Mouse (Mus musculus) stomach, embryonic 14.5 days (tissue): ENCODE data around the gene Msmb. TPM values are rescaled to one million over a fixed set of nuclear protein-coding genes. Genes with fewer than 3 reads are reported as not detected.

Source experiments
- ATAC-seq: fragments of 200-750 bp; cut with Nextera tagmentation; 2 replicates; pipeline ENCODE4 v1.8.0; 2017; ENCODE audit warnings: low read depth, moderate TSS enrichment; ENCODE audit not compliant: insufficient number of reproducible peaks, insufficient read depth, low FRiP score
- H3K27ac ChIP-seq: fragments of 300-500 bp; sonication (generic); 2 replicates; pipeline ENCODE4 v1.5.1; 2014; ENCODE audit warnings: mild to moderate bottlenecking, low read length, moderate library complexity, mixed read lengths
- H3K27me3 ChIP-seq: fragments of 300-500 bp; sonication (generic); 2 replicates; pipeline ENCODE4 v1.6.1; 2014; ENCODE audit warnings: low read length, control low read depth, mixed read lengths; ENCODE audit not compliant: control insufficient read depth, insufficient read depth
- H3K36me3 ChIP-seq: fragments of 300-500 bp; sonication (generic); 2 replicates; pipeline ENCODE4 v1.6.1; 2014; ENCODE audit warnings: mild to moderate bottlenecking, control low read depth, low read length, moderate library complexity, mixed read lengths; ENCODE audit not compliant: control insufficient read depth, insufficient read depth
- H3K4me1 ChIP-seq: fragments of 300-500 bp; sonication (generic); 2 replicates; pipeline ENCODE4 v1.6.1; 2014; ENCODE audit warnings: low read length, control low read depth, mixed read lengths; ENCODE audit not compliant: control insufficient read depth, insufficient read depth
- H3K4me2 ChIP-seq: fragments of 300-500 bp; sonication (generic); replicated peaks from 2 replicates; pipeline ENCODE4 v1.6.1; 2014; ENCODE audit warnings: low read depth, low read length, control low read depth
- H3K4me3 ChIP-seq: fragments of 300-500 bp; sonication (generic); 2 replicates; pipeline ENCODE4 v1.5.1; 2014; ENCODE audit warnings: low read depth, low read length, control low read depth
- H3K9ac ChIP-seq: fragments of 300-500 bp; sonication (generic); replicated peaks from 2 replicates; pipeline ENCODE4 v1.6.1; 2014; ENCODE audit warnings: low read depth, mild to moderate bottlenecking, control low read depth, low read length, moderate library complexity, mixed read lengths
- H3K9me3 ChIP-seq: fragments of 300-500 bp; sonication (generic); 2 replicates; pipeline ENCODE4 v1.6.1; 2016; ENCODE audit warnings: low read depth, low read length, control low read depth; ENCODE audit not compliant: control insufficient read depth
- WGBS: fragments of 180-500 bp; shearing (Covaris S2); extraction: QIAGEN DNeasy Blood & Tissue Kit; methylation state at CpG from one replicate; pipeline ENCODE4 v1.1.7; 2014; 5-methylcytosine and 5-hydroxymethylcytosine counted together
- polyA plus RNA-seq: library from polyadenylated mRNA; unstranded; fragments of >200 nt; fragmentation: Nextera tagmentation; extraction: Ambion mirVana; gene quantifications from 2 replicates; pipeline ENCODE4 v1.2.1, GENCODE M21; 2014

The Msmb gene
- polyA plus RNA-seq, 1 experiment from 2014 or later = not detected

- no peaks in the 10 kb centered on the region for H3K27me3 ChIP-seq
- no peak for ATAC-seq
- H3K4me1 ChIP-seq = peaks cover 16% of the 10 kb centered on the region
- H3K36me3 ChIP-seq = no peaks in the 10 kb centered on the region
- WGBS = 89% methylated on average over 11 of the region's 11 CpGs
- H3K9ac ChIP-seq = no peak overlapping the region
- H3K4me3 ChIP-seq = no peak overlapping the region
- H3K4me2 ChIP-seq = no peak overlapping the region
- H3K9me3 ChIP-seq = no peaks in the 10 kb centered on the region
- H3K27ac ChIP-seq = no peak overlapping the region
Observed at GRCm38 (mm10) chr14:32163203-32163888, 21.5 kb downstream of the Msmb start.

- Histone ChIP-seq H3K4me2 (peak overlapping the region; percentile 97), H3K4me1 (peaks cover 16% of the 10 kb centered on the region), H3K4me3 (0 out of 2 replicates have a peak overlapping the region, but pooled peaks have one; percentile 42), H3K36me3 (no peaks in the 10 kb centered on the region), H3K9ac (no peak overlapping the region), H3K27ac (no peak overlapping the region; the same call in 1 of the 2 replicates), H3K9me3 (no peaks in the 10 kb centered on the region), H3K27me3 (no peaks in the 10 kb centered on the region)
- no peak for ATAC-seq
- WGBS = 50% methylated on average over 8 of the region's 8 CpGs
Observed at GRCm38 (mm10) chr14:32164173-32165051, 22.6 kb downstream of the Msmb start.

- Histone ChIP-seq H3K9me3 (no peaks in the 10 kb centered on the region), H3K36me3 (no peaks in the 10 kb centered on the region), H3K9ac (peak overlapping the region; percentile 18; the same call in 1 of the 2 replicates), H3K27me3 (no peaks in the 10 kb centered on the region), H3K4me2 (peak overlapping the region; percentile 97), H3K4me3 (peak overlapping the region; percentile 42), H3K4me1 (peaks cover 13% of the 10 kb centered on the region), H3K27ac (peak overlapping the region; percentile 34; the same call in 1 of the 2 replicates)
- peak; percentile 89 for ATAC-seq
- WGBS = 1% methylated on average over 42 of the region's 42 CpGs
Observed at GRCm38 (mm10) chr14:32165278-32166061, 23.6 kb downstream of the Msmb start.

- peaks cover 3% of the 10 kb centered on the region for H3K36me3 ChIP-seq
- peak overlapping the region; percentile 42; the same call in 1 of the 2 replicates for H3K4me3 ChIP-seq
- no peak overlapping the region; the same call in 1 of the 2 replicates for H3K9ac ChIP-seq
- H3K9me3 ChIP-seq = no peaks in the 10 kb centered on the region
- H3K27ac ChIP-seq = no peak overlapping the region
- no peak for ATAC-seq
- H3K4me1 ChIP-seq = peaks cover 7% of the 10 kb centered on the region
- H3K27me3 ChIP-seq = no peaks in the 10 kb centered on the region
- 46% methylated on average over 2 of the region's 2 CpGs for WGBS
- peak overlapping the region; percentile 97 for H3K4me2 ChIP-seq
Observed at GRCm38 (mm10) chr14:32166062-32166441, 24.2 kb downstream of the Msmb start.

GRCm38 (mm10) chr14:32166840-32167239, 25.0 kb downstream of the Msmb start:
- no peak for ATAC-seq
- peaks cover 5% of the 10 kb centered on the region for H3K36me3 ChIP-seq
- WGBS = 57% methylated on average over 1 of the region's 1 CpGs
- H3K27me3 ChIP-seq = no peaks in the 10 kb centered on the region
- H3K9me3 ChIP-seq = no peaks in the 10 kb centered on the region
- H3K4me2 ChIP-seq = peak overlapping the region; percentile 97; the same call in 1 of the 2 replicates
- H3K4me1 ChIP-seq = peaks cover 5% of the 10 kb centered on the region; the same call in 1 of the 2 replicates
- no peak overlapping the region; the same call in 1 of the 2 replicates for H3K27ac ChIP-seq
- no peak overlapping the region for H3K9ac ChIP-seq
- peak overlapping the region; percentile 42; the same call in 1 of the 2 replicates for H3K4me3 ChIP-seq

GRCm38 (mm10) chr14:32167326-32167725, 25.5 kb downstream of the Msmb start:
- H3K4me1 ChIP-seq = peaks cover 5% of the 10 kb centered on the region; the same call in 1 of the 2 replicates
- no peak for ATAC-seq
- no peak overlapping the region for H3K27ac ChIP-seq
- H3K27me3 ChIP-seq = no peaks in the 10 kb centered on the region
- H3K36me3 ChIP-seq = peaks cover 8% of the 10 kb centered on the region
- H3K4me2 ChIP-seq = no peak overlapping the region; the same call in 1 of the 2 replicates
- WGBS = 78% methylated on average over 5 of the region's 5 CpGs
- no peak overlapping the region for H3K9ac ChIP-seq
- H3K4me3 ChIP-seq = peak overlapping the region; percentile 42; the same call in 1 of the 2 replicates
- H3K9me3 ChIP-seq = no peaks in the 10 kb centered on the region

GRCm38 (mm10) chr14:32168653-32169231, 26.9 kb downstream of the Msmb start:
- no peaks in the 10 kb centered on the region for H3K27me3 ChIP-seq
- H3K4me2 ChIP-seq = no peak overlapping the region; the same call in 1 of the 2 replicates
- H3K27ac ChIP-seq = no peak overlapping the region
- H3K9ac ChIP-seq = no peak overlapping the region
- peaks cover 5% of the 10 kb centered on the region; the same call in 1 of the 2 replicates for H3K4me1 ChIP-seq
- no peaks in the 10 kb centered on the region for H3K9me3 ChIP-seq
- WGBS = 77% methylated on average over 3 of the region's 3 CpGs
- no peak; the same call in 1 of the 2 replicates for ATAC-seq
- peaks cover 21% of the 10 kb centered on the region for H3K36me3 ChIP-seq
- H3K4me3 ChIP-seq = no peak overlapping the region
